Mouse (Mus musculus) bone marrow, adult 2 months (tissue): ENCODE results near the gene Pafah1b1.

Source experiments
- CTCF ChIP-seq: fragments of 200-500 bp; IDR thresholded peaks from 2 replicates; pipeline ENCODE4 v1.5.1; 2011; ENCODE audit warnings: low read length, control low read depth; ENCODE audit not compliant: control insufficient read depth, insufficient read depth
- POLR2A ChIP-seq: fragments of 200-500 bp; IDR thresholded peaks from 2 replicates; pipeline ENCODE4 v1.6.1; 2011; ENCODE audit warnings: low read depth, mild to moderate bottlenecking, control low read depth, low read length, borderline replicate concordance; ENCODE audit not compliant: control insufficient read depth

GRCm38 (mm10) chr11:74653385-74653784, 71.1 kb downstream of the Pafah1b1 start:
- TF ChIP-seq POLR2A (no peak), CTCF (no peak)
